Mouse (Mus musculus) testis, adult 2 months (tissue): ENCODE data around the gene Apopt1.

Experiments used
- CTCF ChIP-seq: fragments of 200-500 bp; IDR thresholded peaks from 2 replicates; pipeline ENCODE4 v1.5.1; 2012; ENCODE audit warnings: low read depth, mild to moderate bottlenecking, inconsistent platforms, low read length, moderate library complexity; ENCODE audit not compliant: control insufficient read depth, insufficient read depth, insufficient replicate concordance
- POLR2A ChIP-seq: fragments of 200-500 bp; IDR thresholded peaks from 2 replicates; pipeline ENCODE4 v1.6.1; 2012; ENCODE audit warnings: low read depth, mild to moderate bottlenecking, inconsistent platforms, low read length, moderate library complexity; ENCODE audit not compliant: control insufficient read depth

DNA sequence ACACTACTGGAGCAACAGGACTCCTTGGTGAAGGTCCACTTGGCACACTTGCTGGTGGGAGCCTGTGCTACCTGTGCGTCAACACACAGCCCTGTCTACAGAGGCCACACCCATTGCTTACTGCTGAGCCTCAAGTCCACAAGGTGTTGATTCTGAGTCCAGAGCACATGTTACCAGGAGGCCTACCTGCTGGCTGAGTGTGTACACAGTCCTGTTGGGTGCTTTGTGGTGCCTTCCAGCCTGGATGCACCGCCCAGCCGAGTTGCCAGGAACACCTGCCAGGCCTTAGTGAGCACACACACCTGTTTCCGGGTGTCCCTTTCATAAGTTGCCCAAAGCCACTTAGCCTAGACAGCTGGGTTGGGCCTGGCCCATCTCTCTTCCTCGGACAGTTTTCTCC lies 90.5 kb downstream of the Apopt1 start:
- TF ChIP-seq POLR2A, result no peak
- TF ChIP-seq CTCF, result no peak
